Mouse (Mus musculus) heart, adult 2 months (tissue): Measurements from ENCODE around the gene Bahcc1. TPM values are rescaled to one million over a fixed set of nuclear protein-coding genes. Genes with fewer than 3 reads are reported as not detected.

Source experiments
- DNase-seq, 2 experiments: peaks; one replicate each; pipeline ENCODE4 v3.0.0; 2021
- H3K27ac ChIP-seq: fragments of 200-600 bp; 2 replicates; pipeline ENCODE4 v1.8.1; 2022
- H3K27me3 ChIP-seq: fragments of 200-500 bp; 2 replicates; pipeline ENCODE4 v1.6.1; 2012; ENCODE audit warnings: mild to moderate bottlenecking, low read length, inconsistent platforms, mixed read lengths; ENCODE audit not compliant: control insufficient read depth, insufficient read depth
- H3K36me3 ChIP-seq: fragments of 200-500 bp; 2 replicates; pipeline ENCODE4 v1.6.1; 2012; ENCODE audit warnings: low read length, inconsistent platforms; ENCODE audit not compliant: control insufficient read depth, insufficient read depth
- H3K4me1 ChIP-seq: fragments of 200-500 bp; 2 replicates; pipeline ENCODE4 v1.6.1; 2011; ENCODE audit warnings: low read length; ENCODE audit not compliant: control insufficient read depth, insufficient read depth
- H3K4me3 ChIP-seq: fragments of 200-600 bp; 2 replicates; pipeline ENCODE4 v1.8.1; 2022
- H3K79me2 ChIP-seq: fragments of 200-500 bp; replicated peaks from 2 replicates; pipeline ENCODE4 v1.6.1; 2012; ENCODE audit warnings: mild to moderate bottlenecking, inconsistent platforms, low read length, moderate library complexity, mixed read lengths; ENCODE audit not compliant: control insufficient read depth, insufficient read depth
- H3K9ac ChIP-seq: fragments of 200-500 bp; 2 replicates; pipeline ENCODE4 v1.6.1; 2012; ENCODE audit warnings: low read depth, mild to moderate bottlenecking, control low read depth, inconsistent platforms, low read length, mixed read lengths
- CTCF ChIP-seq: fragments of 200-600 bp; IDR thresholded peaks from 2 replicates; pipeline ENCODE4 v1.8.1; 2022; ENCODE audit warnings: antibody characterized with exemption, mild to moderate bottlenecking, moderate library complexity
- EP300 ChIP-seq: fragments of 200-500 bp; IDR thresholded peaks from 2 replicates; pipeline ENCODE4 v1.6.1; 2011; ENCODE audit warnings: low read depth, low read length, control low read depth; ENCODE audit not compliant: insufficient read depth
- POLR2A ChIP-seq: fragments of 200-500 bp; IDR thresholded peaks from 2 replicates; pipeline ENCODE4 v1.6.1; 2011; ENCODE audit warnings: mild to moderate bottlenecking, low read depth, low read length, control low read depth; ENCODE audit not compliant: insufficient read depth
- WGBS: fragments of 180-500 bp; shearing (Covaris S2); methylation state at CpG from one replicate; pipeline ENCODE4 v1.1.7; 2018; 5-methylcytosine and 5-hydroxymethylcytosine counted together
- intact Hi-C: fragments of 180-260 bp; cut with DNase I; formaldehyde crosslinking; loops from one replicate; pipeline ENCODE4 v1.15.1; 2025
- polyA plus RNA-seq: library from polyadenylated mRNA; depleted of rRNA; stranded (reverse); fragments of >200 nt; gene quantifications from 2 replicates; pipeline ENCODE4 v1.2.3, GENCODE M21; 2012
- total RNA-seq, 2 experiments: library from RNA; stranded (reverse); gene quantifications; 2 replicates each; pipeline ENCODE4 v1.2.3; 2021

The Bahcc1 gene
- total and polyA plus RNA-seq, 3 experiments: 5.4 to 9.7 (median 6.4) TPM

- H3K36me3 ChIP-seq: no peaks in the 10 kb centered on the region
- no peak for DNase-seq
- H3K4me1 ChIP-seq: peaks cover 23% of the 10 kb centered on the region
- no peak overlapping the region for H3K4me3 ChIP-seq
- 94% methylated on average over 6 of the region's 6 CpGs for WGBS
- intact Hi-C loops: no loop called here
- TF ChIP-seq CTCF (no peak), EP300 (no peak), POLR2A (no peak)
- H3K9ac ChIP-seq: no peak overlapping the region
- no peak overlapping the region for H3K27ac ChIP-seq
- no peaks in the 10 kb centered on the region for H3K79me2 ChIP-seq
- no peaks in the 10 kb centered on the region for H3K27me3 ChIP-seq
Observed at GRCm38 (mm10) chr11:120222425-120223104, 10.2 kb upstream of the Bahcc1 start.

- Histone ChIP-seq H3K4me1 (peaks cover 26% of the 10 kb centered on the region), H3K36me3 (peaks cover 3% of the 10 kb centered on the region; the same call in 1 of the 2 replicates), H3K79me2 (no peaks in the 10 kb centered on the region), H3K27me3 (no peaks in the 10 kb centered on the region), H3K4me3 (no peak overlapping the region), H3K27ac (no peak overlapping the region), H3K9ac (no peak overlapping the region)
- WGBS: 70% methylated on average over 19 of the region's 19 CpGs
- no peak for DNase-seq
- intact Hi-C loops: no loop called here
- TF ChIP-seq CTCF (no peak), POLR2A (no peak), EP300 (0 out of 2 replicates have a peak, but pooled peaks have one; percentile 10)
Observed at GRCm38 (mm10) chr11:120223586-120224487, 8.9 kb upstream of the Bahcc1 start.

- H3K27ac ChIP-seq: peak overlapping the region; percentile 60
- TF ChIP-seq CTCF: no peak
- no peak for TF ChIP-seq EP300
- no peak for TF ChIP-seq POLR2A
- H3K4me3 ChIP-seq: peak overlapping the region; percentile 41
- H3K4me1 ChIP-seq: peaks cover 27% of the 10 kb centered on the region
- H3K79me2 ChIP-seq: no peaks in the 10 kb centered on the region
- peaks cover 3% of the 10 kb centered on the region; the same call in 1 of the 2 replicates for H3K36me3 ChIP-seq
- intact Hi-C loops: no loop called here
- peak in 1 of 2 experiments; percentile 58 for DNase-seq
- H3K27me3 ChIP-seq: no peaks in the 10 kb centered on the region
- H3K9ac ChIP-seq: peak overlapping the region; percentile 66
- WGBS: 14% methylated on average over 11 of the region's 11 CpGs
Observed at GRCm38 (mm10) chr11:120224488-120225255, 8.1 kb upstream of the Bahcc1 start.

- peaks cover 23% of the 10 kb centered on the region for H3K4me1 ChIP-seq
- peaks cover 3% of the 10 kb centered on the region; the same call in 1 of the 2 replicates for H3K36me3 ChIP-seq
- H3K79me2 ChIP-seq: no peaks in the 10 kb centered on the region
- H3K9ac ChIP-seq: peak overlapping the region; percentile 66
- H3K4me3 ChIP-seq: peak overlapping the region; percentile 41
- peak in 1 of 2 experiments; percentile 65 for DNase-seq
- intact Hi-C loops: no loop called here
- TF ChIP-seq EP300: no peak
- no peaks in the 10 kb centered on the region for H3K27me3 ChIP-seq
- WGBS: 29% methylated on average over 36 of the region's 36 CpGs
- H3K27ac ChIP-seq: peak overlapping the region; percentile 60
Observed at GRCm38 (mm10) chr11:120225256-120226195, 7.2 kb upstream of the Bahcc1 start.
